Mouse (Mus musculus) T-helper 2 cell (primary cell): ENCODE results near the gene Phf14.
"Not testable (repeated sequence)": the region's sequence is repeated elsewhere in the genome, so short reads cannot be mapped to it uniquely, and the experiment has no call there.

ENCODE experiments used
- in situ Hi-C: fragments of 300-600 bp; cut with MboI, MseI; formaldehyde crosslinking; loops from one replicate; pipeline ENCODE4 v1.15.1; 2025; ENCODE audit warnings: high pct_unique_total_duplicates

Phf14 gene

GRCm38 (mm10) chr6:12089439-12089992 is 181.9 kb downstream of the Phf14 start:
- in situ Hi-C loops: no loop called here

- in situ Hi-C loops: no loop called here
These were observed 188.1 kb downstream of the Phf14 start for GRCm38 (mm10) chr6:12095716-12096115.

- in situ Hi-C loops: no loop called here
These were observed 189.5 kb downstream of the Phf14 start for GRCm38 (mm10) chr6:12097125-12097524.

GRCm38 (mm10) chr6:12105144-12105543 is 197.5 kb downstream of the Phf14 start:
- in situ Hi-C loops: no loop called here

GRCm38 (mm10) chr6:12107326-12107725 is 199.7 kb downstream of the Phf14 start:
- in situ Hi-C loops: no loop called here

- in situ Hi-C loops: no loop called here
These were observed 200.2 kb downstream of the Phf14 start for GRCm38 (mm10) chr6:12107786-12108185.

GRCm38 (mm10) chr6:12116926-12117818 is 209.6 kb downstream of the Phf14 start:
- in situ Hi-C loops: no loop called here

- in situ Hi-C loops: no loop called here
These were observed 210.4 kb downstream of the Phf14 start for GRCm38 (mm10) chr6:12117819-12118570.

- in situ Hi-C loops: no loop called here
These were observed 215.2 kb downstream of the Phf14 start for GRCm38 (mm10) chr6:12122759-12123158.

GRCm38 (mm10) chr6:12125031-12125803 is 217.6 kb downstream of the Phf14 start:
- in situ Hi-C loops: no loop called here

- in situ Hi-C loops: not testable (repeated sequence)
These were observed 219.0 kb downstream of the Phf14 start for GRCm38 (mm10) chr6:12126601-12127000.

- in situ Hi-C loops: no loop called here
These were observed 219.7 kb downstream of the Phf14 start for GRCm38 (mm10) chr6:12127287-12127686.
